Mouse (Mus musculus): ENCODE measurements around the gene 5830473C10Rik. TPM values are rescaled to one million over a fixed set of nuclear protein-coding genes. Genes with fewer than 3 reads are reported as not detected.

5830473C10Rik gene
- 0.29 and 0.34 TPM in 2 replicates for polyA plus RNA-seq (2015; fragmentation: Nextera tagmentation; extraction: Ambion mirVana)

DNA sequence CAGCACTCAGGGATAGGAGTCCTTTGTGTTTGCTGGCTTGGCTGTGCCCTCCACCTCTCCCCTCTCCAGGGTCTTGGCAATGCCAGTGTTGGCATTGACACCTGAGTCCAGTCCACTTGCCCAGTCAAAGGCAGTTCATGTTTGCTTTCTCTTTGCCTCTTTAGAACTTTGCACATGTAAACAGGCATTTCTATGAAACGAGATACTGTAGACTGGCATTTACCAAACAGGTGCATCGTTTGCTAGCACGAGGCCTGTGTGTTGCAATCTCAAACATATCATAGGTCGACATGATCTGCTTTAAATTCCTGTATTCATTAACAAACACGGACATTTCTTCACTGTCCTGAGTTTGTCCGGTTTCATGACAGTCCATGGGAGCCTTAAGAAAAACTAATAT, at the start of gene 5830473C10Rik:
Gene 5830473C10Rik (plus strand): TSS at position 365 of the 400 bp plus-strand sequence.
- no peaks in the 10 kb centered on the region for H3K36me3 ChIP-seq (ENCODE audit: insufficient read depth, low read length)
- ATAC-seq (replicated peaks; ENCODE audit: low FRiP score, low read depth) (no peak), DNase-seq (ENCODE audit: low spot score) (no peak)
- no peak within 1 kb of the TSS for H3K4me2 ChIP-seq (ENCODE audit: low read length)
- no peak within 1 kb of the TSS for H3K9ac ChIP-seq (ENCODE audit: low read depth, low read length)
- no peak within 1 kb of the TSS for H3K4me3 ChIP-seq (replicated peaks; ENCODE audit: low read depth, low read length)
- 88% methylated on average over 6 of the region's 6 CpGs for WGBS
- H3K4me1 ChIP-seq (replicated peaks; ENCODE audit: insufficient read depth, low read length): no peaks in the 10 kb centered on the region
- no peak within 1 kb of the TSS for H3K27ac ChIP-seq
- TF ChIP-seq CTCF (IDR thresholded peaks at IDR 0.05; ENCODE audit: low read depth): no peak
- no peaks in the 10 kb centered on the region for H3K9me3 ChIP-seq (replicated peaks; ENCODE audit: low read length)
- no peaks in the 10 kb centered on the region for H3K27me3 ChIP-seq (ENCODE audit: insufficient read depth, low read length)

DNA sequence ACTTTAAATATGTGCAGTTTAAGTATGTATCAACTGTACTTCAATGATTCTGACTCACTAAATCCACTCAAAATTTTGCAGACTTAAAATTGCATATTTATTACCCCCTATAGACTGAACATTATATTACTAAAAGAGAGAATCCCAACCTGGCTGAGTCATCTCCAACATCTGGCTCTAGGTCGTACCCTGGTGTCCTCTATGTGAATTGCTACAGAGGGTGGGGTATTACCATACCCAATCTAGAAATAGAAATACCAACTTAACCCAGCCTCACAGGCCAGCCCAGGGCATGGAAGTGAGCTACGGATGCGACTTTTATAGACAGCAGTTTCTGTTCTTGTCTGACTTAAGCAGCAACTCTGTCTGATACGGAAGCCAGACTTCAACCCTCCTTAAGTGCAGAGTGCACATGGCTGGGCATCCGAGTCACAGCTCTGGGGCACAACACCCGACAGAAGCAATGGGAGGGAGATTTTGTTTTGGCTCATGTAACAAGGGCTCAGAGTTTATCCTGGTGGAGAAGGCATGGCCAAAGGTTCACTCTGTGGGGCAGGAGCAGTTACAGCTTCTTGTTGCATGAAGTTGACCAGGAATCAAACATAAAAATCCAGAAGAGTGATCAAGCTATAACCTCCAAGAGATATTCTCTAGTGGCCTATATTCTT, 48.5 kb upstream of the 5830473C10Rik start:
- Histone ChIP-seq H3K27ac (no peak overlapping the region), H3K9ac (ENCODE audit: low read depth, low read length) (no peak overlapping the region), H3K9me3 (replicated peaks; ENCODE audit: low read length) (no peaks in the 10 kb centered on the region), H3K4me3 (replicated peaks; ENCODE audit: low read depth, low read length) (no peak overlapping the region), H3K36me3 (ENCODE audit: insufficient read depth, low read length) (no peaks in the 10 kb centered on the region), H3K4me1 (replicated peaks; ENCODE audit: insufficient read depth, low read length) (no peaks in the 10 kb centered on the region), H3K27me3 (ENCODE audit: insufficient read depth, low read length) (no peaks in the 10 kb centered on the region), H3K4me2 (ENCODE audit: low read length) (no peak overlapping the region)
- 73% methylated on average over 6 of the region's 6 CpGs for WGBS
- no peak for DNase-seq (ENCODE audit: low spot score)
- no peak for ATAC-seq (replicated peaks; ENCODE audit: low FRiP score, low read depth)
- peak; percentile 29 for TF ChIP-seq CTCF (IDR thresholded peaks at IDR 0.05; ENCODE audit: low read depth)

DNA sequence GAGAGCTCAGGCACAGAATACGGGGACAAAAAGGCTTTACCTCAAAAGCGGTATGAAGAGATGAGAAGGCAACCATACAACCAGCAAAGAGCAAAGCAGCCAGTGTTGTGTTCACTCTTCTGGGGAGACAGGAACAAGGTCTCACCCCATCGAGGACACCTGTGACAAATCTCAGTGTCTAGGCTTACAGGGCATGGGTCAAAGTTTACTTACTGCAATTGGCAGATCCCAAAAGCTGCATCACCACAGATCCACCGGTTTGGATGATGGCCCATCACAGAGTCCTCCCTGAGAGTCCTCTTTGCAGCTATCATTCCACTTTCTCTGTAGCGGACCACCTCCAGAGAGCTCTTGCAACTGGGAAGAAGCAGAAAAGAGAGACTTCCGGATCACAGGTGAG, 45.3 kb upstream of the 5830473C10Rik start:
- Histone ChIP-seq H3K9me3 (replicated peaks; ENCODE audit: low read length) (no peaks in the 10 kb centered on the region), H3K4me1 (replicated peaks; ENCODE audit: insufficient read depth, low read length) (no peaks in the 10 kb centered on the region), H3K4me3 (replicated peaks; ENCODE audit: low read depth, low read length) (no peak overlapping the region), H3K9ac (ENCODE audit: low read depth, low read length) (no peak overlapping the region), H3K36me3 (ENCODE audit: insufficient read depth, low read length) (no peaks in the 10 kb centered on the region), H3K4me2 (ENCODE audit: low read length) (no peak overlapping the region), H3K27ac (no peak overlapping the region), H3K27me3 (ENCODE audit: insufficient read depth, low read length) (no peaks in the 10 kb centered on the region)
- ATAC-seq (replicated peaks; ENCODE audit: low FRiP score, low read depth): no peak
- no peak for TF ChIP-seq CTCF (IDR thresholded peaks at IDR 0.05; ENCODE audit: low read depth)
- 91% methylated on average over 6 of the region's 6 CpGs for WGBS
- no peak for DNase-seq (ENCODE audit: low spot score)

DNA sequence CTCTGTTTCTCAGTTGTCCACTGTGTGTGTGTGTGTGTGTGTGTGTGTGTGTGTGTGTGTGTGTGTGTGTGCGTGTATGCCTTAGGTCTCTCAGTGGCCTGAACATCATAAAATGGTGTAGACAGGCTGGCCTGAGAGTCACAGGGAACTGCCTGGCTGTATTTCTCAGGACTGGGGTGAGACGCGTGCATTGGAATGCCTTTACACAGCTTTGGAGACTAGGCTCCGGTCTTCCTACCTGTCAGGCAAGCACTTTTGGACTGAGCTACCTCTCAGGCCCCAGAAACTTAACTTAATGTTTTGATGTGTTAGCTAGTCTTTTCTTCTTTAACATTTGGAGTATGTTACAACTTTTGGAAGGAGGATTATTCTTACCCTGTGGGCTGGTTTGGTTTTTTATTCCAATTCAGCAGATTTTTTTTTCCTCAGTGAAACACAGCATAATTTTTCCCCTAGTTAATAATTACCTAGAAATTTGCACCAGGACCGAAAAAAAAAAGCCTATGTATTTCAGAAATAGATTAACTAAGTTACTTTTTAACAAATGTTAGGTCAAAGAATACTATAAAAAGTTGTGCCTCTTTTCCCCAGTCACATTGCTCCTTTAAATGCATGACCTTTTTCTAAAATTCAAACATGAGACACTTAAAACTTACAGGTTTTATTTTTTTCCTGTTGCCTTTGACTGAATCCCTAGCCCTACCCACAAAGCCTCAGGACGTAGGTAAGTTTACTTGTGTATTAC, 42.4 kb upstream of the 5830473C10Rik start, which contains the start of gene Afm:
Gene Afm (plus strand): TSS at position 577 of the 745 bp plus-strand sequence.
- no peaks in the 10 kb centered on the region for H3K4me1 ChIP-seq (replicated peaks; ENCODE audit: insufficient read depth, low read length)
- H3K9ac ChIP-seq (ENCODE audit: low read depth, low read length): no peak within 1 kb of the TSS
- no peaks in the 10 kb centered on the region for H3K27me3 ChIP-seq (ENCODE audit: insufficient read depth, low read length)
- no peaks in the 10 kb centered on the region for H3K36me3 ChIP-seq (ENCODE audit: insufficient read depth, low read length)
- peak within 1 kb of the TSS; percentile 15; the same call in 1 of the 2 replicates for H3K4me2 ChIP-seq (ENCODE audit: low read length)
- no peak for TF ChIP-seq CTCF (IDR thresholded peaks at IDR 0.05; ENCODE audit: low read depth)
- H3K9me3 ChIP-seq (replicated peaks; ENCODE audit: low read length): no peaks in the 10 kb centered on the region
- no peak within 1 kb of the TSS for H3K4me3 ChIP-seq (replicated peaks; ENCODE audit: low read depth, low read length)
- peak within 1 kb of the TSS; percentile 83 for H3K27ac ChIP-seq
- DNase-seq (ENCODE audit: low spot score) (peak; percentile 26), ATAC-seq (replicated peaks; ENCODE audit: low FRiP score, low read depth) (no peak; the same call in 1 of the 2 replicates)
- WGBS: 51% methylated on average over 6 of the region's 6 CpGs

DNA sequence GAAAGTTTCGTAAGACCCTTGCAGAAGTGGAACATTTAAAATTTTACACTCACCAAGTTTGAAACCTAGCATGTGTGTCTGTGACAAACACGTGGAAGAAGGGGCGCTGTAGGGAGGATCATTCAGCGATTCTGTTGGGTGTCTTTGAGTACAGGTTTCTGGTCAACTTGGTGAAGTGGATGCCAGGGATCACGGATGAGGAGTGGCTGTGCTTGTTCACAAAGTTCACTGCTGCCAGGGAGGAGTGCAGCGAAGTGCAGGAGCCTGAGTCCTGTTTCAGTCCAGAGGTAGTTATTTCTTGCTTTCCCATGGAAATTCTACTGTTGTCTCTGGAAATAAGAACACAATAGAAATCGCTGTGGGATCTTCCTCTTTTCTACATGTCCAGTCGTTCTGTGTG, 9.7 kb upstream of the 5830473C10Rik start:
- Histone ChIP-seq H3K27ac (no peak overlapping the region), H3K9ac (ENCODE audit: low read depth, low read length) (no peak overlapping the region), H3K4me1 (replicated peaks; ENCODE audit: insufficient read depth, low read length) (no peaks in the 10 kb centered on the region), H3K4me2 (ENCODE audit: low read length) (no peak overlapping the region), H3K4me3 (replicated peaks; ENCODE audit: low read depth, low read length) (no peak overlapping the region), H3K27me3 (ENCODE audit: insufficient read depth, low read length) (no peaks in the 10 kb centered on the region), H3K36me3 (ENCODE audit: insufficient read depth, low read length) (no peaks in the 10 kb centered on the region), H3K9me3 (replicated peaks; ENCODE audit: low read length) (no peaks in the 10 kb centered on the region)
- ATAC-seq (replicated peaks; ENCODE audit: low FRiP score, low read depth): no peak
- no peak for TF ChIP-seq CTCF (IDR thresholded peaks at IDR 0.05; ENCODE audit: low read depth)
- DNase-seq (ENCODE audit: low spot score): no peak
- 87% methylated on average over 8 of the region's 8 CpGs for WGBS

DNA sequence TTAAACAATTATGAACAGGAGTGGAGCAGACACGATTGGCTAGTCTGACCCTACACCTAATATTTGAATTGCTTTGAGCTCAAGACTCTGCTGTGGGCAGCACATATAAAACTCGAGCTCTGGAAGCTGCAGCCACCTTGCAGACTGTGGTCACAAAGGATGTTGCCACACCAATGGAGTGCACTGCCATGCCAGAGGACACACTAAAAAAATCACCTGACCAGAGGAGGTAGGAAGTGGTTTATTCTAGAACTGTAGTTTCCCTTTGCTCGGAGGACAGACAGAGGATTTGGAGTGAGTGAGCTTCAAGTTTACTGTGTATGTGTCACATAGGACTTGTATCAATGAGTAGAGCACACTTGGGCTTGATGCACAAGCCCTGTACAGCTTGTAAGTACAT, 4.9 kb upstream of the 5830473C10Rik start:
- DNase-seq (ENCODE audit: low spot score): no peak
- H3K9ac ChIP-seq (ENCODE audit: low read depth, low read length): no peak overlapping the region
- no peak for TF ChIP-seq CTCF (IDR thresholded peaks at IDR 0.05; ENCODE audit: low read depth)

More for the DNA sequence above, 4.9 kb upstream of the 5830473C10Rik start:
- H3K27ac ChIP-seq: no peak overlapping the region
- no peak for ATAC-seq (replicated peaks; ENCODE audit: low FRiP score, low read depth)
- no peak overlapping the region for H3K4me3 ChIP-seq (replicated peaks; ENCODE audit: low read depth, low read length)
- H3K27me3 ChIP-seq (ENCODE audit: insufficient read depth, low read length): no peaks in the 10 kb centered on the region
- WGBS: 72% methylated on average over 3 of the region's 3 CpGs
- H3K4me2 ChIP-seq (ENCODE audit: low read length): no peak overlapping the region
- no peaks in the 10 kb centered on the region for H3K4me1 ChIP-seq (replicated peaks; ENCODE audit: insufficient read depth, low read length)
- no peaks in the 10 kb centered on the region for H3K36me3 ChIP-seq (ENCODE audit: insufficient read depth, low read length)
- H3K9me3 ChIP-seq (replicated peaks; ENCODE audit: low read length): no peaks in the 10 kb centered on the region
